Mouse (Mus musculus) brain, embryonic 14.5 days (tissue): Measurements from ENCODE around the gene Cdc6.

ENCODE experiments used
- CTCF ChIP-seq: fragments of 200-500 bp; IDR thresholded peaks from 2 replicates; pipeline ENCODE4 v1.5.1; 2012; ENCODE audit warnings: inconsistent platforms, mild to moderate bottlenecking, moderate library complexity, borderline replicate concordance; ENCODE audit not compliant: insufficient read depth, insufficient read length; ENCODE audit errors: extremely low read depth
- POLR2A ChIP-seq: fragments of 200-500 bp; IDR thresholded peaks from 2 replicates; pipeline ENCODE4 v1.6.1; 2012; ENCODE audit warnings: mild to moderate bottlenecking, inconsistent platforms, borderline replicate concordance; ENCODE audit not compliant: poor library complexity, insufficient read depth, insufficient read length, severe bottlenecking; ENCODE audit errors: extremely low read depth

GRCm38 (mm10) chr11:98932293-98933091, 24.9 kb downstream of the Cdc6 start:
- no peak for TF ChIP-seq CTCF
- no peak for TF ChIP-seq POLR2A
